Mouse (Mus musculus): ENCODE measurements around the gene Gins3.
"Not testable (repeated sequence)": the region's sequence is repeated elsewhere in the genome, so short reads cannot be mapped to it uniquely, and the experiment has no call there.

The Gins3 gene

GRCm38 (mm10) chr8:95633262-95634062, at the start of gene Gins3:
Gins3 (plus strand) TSS chr8:95633453.
- DNase-seq, result peak; percentile 95

GRCm38 (mm10) chr8:95587339-95587738, 45.9 kb upstream of the Gins3 start:
- DNase-seq, result no peak

GRCm38 (mm10) chr8:95589282-95589681, 44.0 kb upstream of the Gins3 start:
- no peak for DNase-seq

- no peak for DNase-seq
Measured at GRCm38 (mm10) chr8:95590539-95590938, 42.7 kb upstream of the Gins3 start.

- no peak for DNase-seq
Measured at GRCm38 (mm10) chr8:95592131-95592780, 41.0 kb upstream of the Gins3 start.

GRCm38 (mm10) chr8:95593439-95594393, 39.5 kb upstream of the Gins3 start:
- DNase-seq, result no peak

- no peak for DNase-seq
Measured at GRCm38 (mm10) chr8:95595131-95595530, 38.1 kb upstream of the Gins3 start.

GRCm38 (mm10) chr8:95596841-95597241, 36.4 kb upstream of the Gins3 start:
- no peak for DNase-seq

GRCm38 (mm10) chr8:95599861-95600260, 33.4 kb upstream of the Gins3 start:
- DNase-seq, result peak; percentile 45 to 73

- DNase-seq, result no peak
Measured at GRCm38 (mm10) chr8:95601306-95601705, 31.9 kb upstream of the Gins3 start.

- DNase-seq, result no peak
Measured at GRCm38 (mm10) chr8:95602168-95602567, 31.1 kb upstream of the Gins3 start.

- DNase-seq, result not testable (repeated sequence)
Measured at GRCm38 (mm10) chr8:95606509-95606908, 26.7 kb upstream of the Gins3 start.

- DNase-seq, result no peak
Measured at GRCm38 (mm10) chr8:95607210-95607609, 26.0 kb upstream of the Gins3 start.

- no peak for DNase-seq
Measured at GRCm38 (mm10) chr8:95609406-95609805, 23.8 kb upstream of the Gins3 start.

- no peak for DNase-seq
Measured at GRCm38 (mm10) chr8:95610749-95611148, 22.5 kb upstream of the Gins3 start.

- DNase-seq, result no peak
Measured at GRCm38 (mm10) chr8:95611769-95612168, 21.5 kb upstream of the Gins3 start.

- no peak for DNase-seq
Measured at GRCm38 (mm10) chr8:95616383-95616782, 16.9 kb upstream of the Gins3 start.

- no peak for DNase-seq
Measured at GRCm38 (mm10) chr8:95620046-95620445, 13.2 kb upstream of the Gins3 start.

- DNase-seq, result no peak
Measured at GRCm38 (mm10) chr8:95624833-95625232, 8.4 kb upstream of the Gins3 start.

- DNase-seq, result no peak
Measured at GRCm38 (mm10) chr8:95632840-95633239, 413 bp upstream of the Gins3 start.

GRCm38 (mm10) chr8:95634063-95634340, 749 bp downstream of the Gins3 start:
- no peak for DNase-seq

GRCm38 (mm10) chr8:95644942-95645341, 11.7 kb downstream of the Gins3 start:
- DNase-seq, result no peak

- DNase-seq, result no peak
Measured at GRCm38 (mm10) chr8:95648251-95648650, 15.0 kb downstream of the Gins3 start.

Measured in lung, postnatal 4 days (tissue).